Mouse (Mus musculus) embryonic facial prominence, embryonic 13.5 days (tissue): ENCODE measurements around the gene Gal3st2. TPM values are rescaled to one million over a fixed set of nuclear protein-coding genes. Genes with fewer than 3 reads are reported as not detected.
"Not testable (repeated sequence)": the region's sequence is repeated elsewhere in the genome, so short reads cannot be mapped to it uniquely, and the experiment has no call there.

Source experiments
- ATAC-seq: fragments of 200-750 bp; cut with Nextera tagmentation; 2 replicates; pipeline ENCODE4 v1.8.0; 2017; ENCODE audit warnings: low read depth; ENCODE audit not compliant: insufficient number of reproducible peaks, insufficient read depth, low FRiP score, low TSS enrichment
- H3K27ac ChIP-seq: fragments of 300-500 bp; sonication (generic); 2 replicates; pipeline ENCODE4 v1.5.1; 2015; ENCODE audit warnings: moderate library complexity, mild to moderate bottlenecking, inconsistent platforms
- H3K27me3 ChIP-seq: fragments of 300-500 bp; sonication (generic); 2 replicates; pipeline ENCODE4 v1.6.1; 2015; ENCODE audit warnings: mild to moderate bottlenecking, inconsistent platforms
- H3K36me3 ChIP-seq: fragments of 300-500 bp; sonication (generic); 2 replicates; pipeline ENCODE4 v1.6.1; 2015; ENCODE audit warnings: mild to moderate bottlenecking, inconsistent platforms
- H3K4me1 ChIP-seq: fragments of 300-500 bp; sonication (generic); 2 replicates; pipeline ENCODE4 v1.6.1; 2015; ENCODE audit warnings: inconsistent platforms
- H3K4me2 ChIP-seq: fragments of 300-500 bp; sonication (generic); 2 replicates; pipeline ENCODE4 v1.6.1; 2015; ENCODE audit warnings: moderate library complexity, mild to moderate bottlenecking, inconsistent platforms
- H3K4me3 ChIP-seq: fragments of 300-500 bp; sonication (generic); 2 replicates; pipeline ENCODE4 v1.5.1; 2015; ENCODE audit warnings: mild to moderate bottlenecking, inconsistent platforms
- H3K9ac ChIP-seq: fragments of 300-500 bp; sonication (generic); 2 replicates; pipeline ENCODE4 v1.6.1; 2015; ENCODE audit warnings: mild to moderate bottlenecking, inconsistent platforms
- H3K9me3 ChIP-seq: fragments of 300-500 bp; sonication (generic); 2 replicates; pipeline ENCODE4 v1.6.1; 2016; ENCODE audit warnings: inconsistent platforms
- WGBS: fragments of 180-500 bp; shearing (Covaris S2); methylation state at CpG from one replicate; pipeline ENCODE4 v1.1.7; 2015; ENCODE audit warnings: mixed read lengths; 5-methylcytosine and 5-hydroxymethylcytosine counted together
- polyA plus RNA-seq: library from polyadenylated mRNA; unstranded; fragments of >200 nt; fragmentation: Nextera tagmentation; extraction: Ambion mirVana; gene quantifications from 2 replicates; pipeline ENCODE4 v1.2.1, GENCODE M21; 2015

The Gal3st2 gene
- polyA plus RNA-seq, 1 experiment from 2014 or later = not detected

GRCm38 (mm10) chr1:93874405-93874804 lies 13.3 kb downstream of the Gal3st2 start:
- H3K9ac ChIP-seq, H3K4me1 ChIP-seq, ATAC-seq, H3K27ac ChIP-seq, H3K4me2 ChIP-seq, H3K36me3 ChIP-seq, H3K27me3 ChIP-seq, H3K9me3 ChIP-seq, H3K4me3 ChIP-seq: not testable (repeated sequence)
- 88% methylated on average over 16 of the region's 22 CpGs for WGBS

GRCm38 (mm10) chr1:93881778-93882177 lies 20.7 kb downstream of the Gal3st2 start:
- no CpG with 5 or more reads among the region's 11 CpGs for WGBS
- not testable (repeated sequence) for H3K9me3 ChIP-seq, ATAC-seq, H3K27me3 ChIP-seq, H3K27ac ChIP-seq, H3K36me3 ChIP-seq, H3K9ac ChIP-seq, H3K4me2 ChIP-seq, H3K4me1 ChIP-seq, H3K4me3 ChIP-seq

GRCm38 (mm10) chr1:93890936-93891335 lies 29.8 kb downstream of the Gal3st2 start:
- H3K4me2 ChIP-seq, ATAC-seq: not testable (repeated sequence)
- WGBS = 65% methylated on average over 1 of the region's 1 CpGs

GRCm38 (mm10) chr1:93897395-93897794 lies 36.3 kb downstream of the Gal3st2 start:
- H3K9ac ChIP-seq, H3K9me3 ChIP-seq, H3K4me2 ChIP-seq, H3K4me3 ChIP-seq, H3K27me3 ChIP-seq, H3K36me3 ChIP-seq, H3K4me1 ChIP-seq, H3K27ac ChIP-seq, ATAC-seq: not testable (repeated sequence)
- no CpG with 5 or more reads among the region's 1 CpGs for WGBS

More at GRCm38 (mm10) chr1:93890936-93891335, 29.8 kb downstream of the Gal3st2 start:
- not testable (repeated sequence) for H3K36me3 ChIP-seq, H3K9ac ChIP-seq, H3K4me3 ChIP-seq, H3K9me3 ChIP-seq, H3K27ac ChIP-seq, H3K4me1 ChIP-seq, H3K27me3 ChIP-seq

GRCm38 (mm10) chr1:93901291-93901690 lies 40.2 kb downstream of the Gal3st2 start:
- not testable (repeated sequence) for H3K4me2 ChIP-seq, H3K9ac ChIP-seq, H3K36me3 ChIP-seq, H3K4me1 ChIP-seq, H3K9me3 ChIP-seq, H3K4me3 ChIP-seq, H3K27ac ChIP-seq, H3K27me3 ChIP-seq, ATAC-seq
- WGBS = 74% methylated on average over 5 of the region's 5 CpGs

GRCm38 (mm10) chr1:93906690-93907089 lies 45.6 kb downstream of the Gal3st2 start:
- not testable (repeated sequence) for H3K27me3 ChIP-seq, H3K9me3 ChIP-seq, H3K9ac ChIP-seq, H3K4me2 ChIP-seq, H3K4me1 ChIP-seq, H3K4me3 ChIP-seq, H3K36me3 ChIP-seq, ATAC-seq, H3K27ac ChIP-seq
- WGBS = 87% methylated on average over 3 of the region's 5 CpGs

GRCm38 (mm10) chr1:93908977-93909586 lies 48.0 kb downstream of the Gal3st2 start:
- not testable (repeated sequence) for H3K4me2 ChIP-seq, H3K9ac ChIP-seq, H3K27ac ChIP-seq, ATAC-seq, H3K27me3 ChIP-seq, H3K4me1 ChIP-seq, H3K9me3 ChIP-seq, H3K36me3 ChIP-seq, H3K4me3 ChIP-seq
- WGBS = no CpG with 5 or more reads among the region's 11 CpGs

- H3K27me3 ChIP-seq, H3K9me3 ChIP-seq, H3K27ac ChIP-seq, H3K4me3 ChIP-seq, H3K4me1 ChIP-seq, ATAC-seq, H3K9ac ChIP-seq, H3K4me2 ChIP-seq, H3K36me3 ChIP-seq: not testable (repeated sequence)
- whole genome bisulfite sequencing = no CpG with 5 or more reads among the region's 2 CpGs
Measured at GRCm38 (mm10) chr1:93911877-93912276, 50.8 kb downstream of the Gal3st2 start.

GRCm38 (mm10) chr1:93917160-93917559 lies 56.1 kb downstream of the Gal3st2 start:
- H3K9me3 ChIP-seq, ATAC-seq, H3K4me2 ChIP-seq, H3K27ac ChIP-seq, H3K9ac ChIP-seq, H3K4me3 ChIP-seq, H3K27me3 ChIP-seq, H3K36me3 ChIP-seq, H3K4me1 ChIP-seq: not testable (repeated sequence)
- WGBS = 84% methylated on average over 3 of the region's 3 CpGs

- H3K4me1 ChIP-seq, H3K4me3 ChIP-seq, H3K9me3 ChIP-seq, ATAC-seq, H3K9ac ChIP-seq, H3K27me3 ChIP-seq, H3K36me3 ChIP-seq, H3K4me2 ChIP-seq, H3K27ac ChIP-seq: not testable (repeated sequence)
- 86% methylated on average over 2 of the region's 2 CpGs for WGBS
Measured at GRCm38 (mm10) chr1:93918011-93918410, 56.9 kb downstream of the Gal3st2 start, which contains the start of gene Gal3st2b. TSS of gene Gal3st2b (plus strand) at chr1:93918311.

- not testable (repeated sequence) for H3K27me3 ChIP-seq, ATAC-seq, H3K36me3 ChIP-seq, H3K4me2 ChIP-seq, H3K9ac ChIP-seq, H3K9me3 ChIP-seq, H3K27ac ChIP-seq, H3K4me1 ChIP-seq, H3K4me3 ChIP-seq
- 58% methylated on average over 1 of the region's 1 CpGs for WGBS
Measured at GRCm38 (mm10) chr1:93918775-93919174, 57.7 kb downstream of the Gal3st2 start.

- not testable (repeated sequence) for ATAC-seq
Measured at GRCm38 (mm10) chr1:93919321-93919720, 58.2 kb downstream of the Gal3st2 start.

More at GRCm38 (mm10) chr1:93919321-93919720, 58.2 kb downstream of the Gal3st2 start:
- not testable (repeated sequence) for H3K4me3 ChIP-seq, H3K36me3 ChIP-seq, H3K27me3 ChIP-seq, H3K4me1 ChIP-seq, H3K9me3 ChIP-seq, H3K9ac ChIP-seq, H3K27ac ChIP-seq, H3K4me2 ChIP-seq
- 76% methylated on average over 3 of the region's 3 CpGs for WGBS
